Mouse (Mus musculus): ENCODE results near the gene Ube2k. TPM values are rescaled to one million over a fixed set of nuclear protein-coding genes. Genes with fewer than 3 reads are reported as not detected.

The Ube2k gene
- total RNA-seq (2014; rRNA removed) (36.5 and 41.9 TPM in 2 replicates), polyA plus RNA-seq (2015; fragmentation: Nextera tagmentation; extraction: Ambion mirVana) (199 and 204 TPM in 2 replicates)

- peak; percentile 97 for ATAC-seq
- under 1% methylated on average over 61 of the region's 66 CpGs for WGBS
- H3K36me3 ChIP-seq (ENCODE audit: insufficient read depth, low read length), result no peaks in the 10 kb centered on the region
Observed at GRCm38 (mm10) chr5:65536751-65537419, at the start of gene Ube2k, which contains the start of gene Smim14. Gene Ube2k (plus strand): TSS chr5:65537233. Gene Smim14 (minus strand): TSS chr5:65537184.

GRCm38 (mm10) chr5:65487381-65487780 lies 49.7 kb upstream of the Ube2k start:
- no peak for ATAC-seq

More at GRCm38 (mm10) chr5:65536751-65537419, at the start of gene Ube2k, which contains the start of gene Smim14:
- Histone ChIP-seq H3K4me3 (ENCODE audit: low read length) (peak within 1 kb of the TSS; percentile 94), H3K9ac (replicated peaks; ENCODE audit: low read length) (peak within 1 kb of the TSS; percentile 92), H3K9me3 (ENCODE audit: low read length) (no peaks in the 10 kb centered on the region), H3K4me2 (ENCODE audit: low read depth, low read length) (peak within 1 kb of the TSS; percentile 81), H3K4me1 (ENCODE audit: insufficient read depth, low read length) (peaks cover 6% of the 10 kb centered on the region), H3K27ac (peak within 1 kb of the TSS; percentile 99), H3K27me3 (ENCODE audit: insufficient read depth, low read length) (no peaks in the 10 kb centered on the region)
- TF ChIP-seq CTCF (IDR thresholded peaks at IDR 0.05; ENCODE audit: low read depth), result peak; percentile 19
- peak; percentile 96 for DNase-seq (ENCODE audit: low spot score)

GRCm38 (mm10) chr5:65488725-65489124 lies 48.3 kb upstream of the Ube2k start:
- 76% methylated on average over 7 of the region's 7 CpGs for WGBS
- DNase-seq (ENCODE audit: low spot score) (no peak), ATAC-seq (no peak)
- Histone ChIP-seq H3K36me3 (ENCODE audit: insufficient read depth, low read length) (no peaks in the 10 kb centered on the region), H3K4me2 (ENCODE audit: low read depth, low read length) (no peak overlapping the region), H3K9ac (replicated peaks; ENCODE audit: low read length) (no peak overlapping the region), H3K4me1 (ENCODE audit: insufficient read depth, low read length) (peaks cover 12% of the 10 kb centered on the region; the same call in 1 of the 2 replicates), H3K4me3 (ENCODE audit: low read length) (no peak overlapping the region), H3K27ac (no peak overlapping the region), H3K9me3 (ENCODE audit: low read length) (no peaks in the 10 kb centered on the region), H3K27me3 (ENCODE audit: insufficient read depth, low read length) (no peaks in the 10 kb centered on the region)
- no peak for TF ChIP-seq CTCF (IDR thresholded peaks at IDR 0.05; ENCODE audit: low read depth)

More at GRCm38 (mm10) chr5:65487381-65487780, 49.7 kb upstream of the Ube2k start:
- H3K4me2 ChIP-seq (ENCODE audit: low read depth, low read length), result no peak overlapping the region
- H3K36me3 ChIP-seq (ENCODE audit: insufficient read depth, low read length), result no peaks in the 10 kb centered on the region
- DNase-seq (ENCODE audit: low spot score), result no peak
- WGBS, result 78% methylated on average over 10 of the region's 10 CpGs
- H3K27me3 ChIP-seq (ENCODE audit: insufficient read depth, low read length), result no peaks in the 10 kb centered on the region
- no peak overlapping the region for H3K9ac ChIP-seq (replicated peaks; ENCODE audit: low read length)
- H3K4me3 ChIP-seq (ENCODE audit: low read length), result no peak overlapping the region
- peaks cover 12% of the 10 kb centered on the region; the same call in 1 of the 2 replicates for H3K4me1 ChIP-seq (ENCODE audit: insufficient read depth, low read length)
- no peak overlapping the region for H3K27ac ChIP-seq
- no peak for TF ChIP-seq CTCF (IDR thresholded peaks at IDR 0.05; ENCODE audit: low read depth)
- no peaks in the 10 kb centered on the region for H3K9me3 ChIP-seq (ENCODE audit: low read length)

GRCm38 (mm10) chr5:65489830-65490229 lies 47.2 kb upstream of the Ube2k start:
- ATAC-seq, result no peak
- no peak overlapping the region for H3K27ac ChIP-seq
- H3K9ac ChIP-seq (replicated peaks; ENCODE audit: low read length), result no peak overlapping the region
- H3K36me3 ChIP-seq (ENCODE audit: insufficient read depth, low read length), result no peaks in the 10 kb centered on the region
- no peaks in the 10 kb centered on the region for H3K27me3 ChIP-seq (ENCODE audit: insufficient read depth, low read length)
- peak; percentile 32 for DNase-seq (ENCODE audit: low spot score)
- H3K4me1 ChIP-seq (ENCODE audit: insufficient read depth, low read length), result peaks cover 12% of the 10 kb centered on the region; the same call in 1 of the 2 replicates
- WGBS, result 73% methylated on average over 4 of the region's 4 CpGs
- no peaks in the 10 kb centered on the region for H3K9me3 ChIP-seq (ENCODE audit: low read length)
- H3K4me3 ChIP-seq (ENCODE audit: low read length), result no peak overlapping the region
- no peak overlapping the region for H3K4me2 ChIP-seq (ENCODE audit: low read depth, low read length)
- TF ChIP-seq CTCF (IDR thresholded peaks at IDR 0.05; ENCODE audit: low read depth), result no peak

GRCm38 (mm10) chr5:65491767-65492715 lies 45.0 kb upstream of the Ube2k start:
- Histone ChIP-seq H3K4me2 (ENCODE audit: low read depth, low read length) (peak overlapping the region; percentile 76), H3K36me3 (ENCODE audit: insufficient read depth, low read length) (no peaks in the 10 kb centered on the region), H3K9ac (replicated peaks; ENCODE audit: low read length) (peak overlapping the region; percentile 95), H3K27ac (peak overlapping the region; percentile 99), H3K4me3 (ENCODE audit: low read length) (peak overlapping the region; percentile 99), H3K9me3 (ENCODE audit: low read length) (no peaks in the 10 kb centered on the region), H3K27me3 (ENCODE audit: insufficient read depth, low read length) (no peaks in the 10 kb centered on the region), H3K4me1 (ENCODE audit: insufficient read depth, low read length) (peaks cover 12% of the 10 kb centered on the region; the same call in 1 of the 2 replicates)
- ATAC-seq (peak; percentile 83), DNase-seq (ENCODE audit: low spot score) (peak; percentile 74)
- TF ChIP-seq CTCF (IDR thresholded peaks at IDR 0.05; ENCODE audit: low read depth), result peak; percentile 46
- WGBS, result under 1% methylated on average over 53 of the region's 57 CpGs

GRCm38 (mm10) chr5:65492716-65493531 lies 44.1 kb upstream of the Ube2k start, which contains the start of gene Gm43552:
Gene Gm43552 (minus strand): TSS chr5:65492833.
- under 1% methylated on average over 52 of the region's 69 CpGs for whole genome bisulfite sequencing
- TF ChIP-seq CTCF (IDR thresholded peaks at IDR 0.05; ENCODE audit: low read depth), result no peak

More at GRCm38 (mm10) chr5:65492716-65493531, 44.1 kb upstream of the Ube2k start, which contains the start of gene Gm43552:
- Histone ChIP-seq H3K4me3 (ENCODE audit: low read length) (peak within 1 kb of the TSS; percentile 99), H3K4me1 (ENCODE audit: insufficient read depth, low read length) (peaks cover 12% of the 10 kb centered on the region; the same call in 1 of the 2 replicates), H3K9me3 (ENCODE audit: low read length) (no peaks in the 10 kb centered on the region), H3K36me3 (ENCODE audit: insufficient read depth, low read length) (no peaks in the 10 kb centered on the region), H3K9ac (replicated peaks; ENCODE audit: low read length) (peak within 1 kb of the TSS; percentile 95), H3K27ac (peak within 1 kb of the TSS; percentile 99), H3K4me2 (ENCODE audit: low read depth, low read length) (peak within 1 kb of the TSS; percentile 76), H3K27me3 (ENCODE audit: insufficient read depth, low read length) (no peaks in the 10 kb centered on the region)
- DNase-seq (ENCODE audit: low spot score) (peak; percentile 96), ATAC-seq (peak; percentile 97)

Data from hindbrain, postnatal 0 days (tissue).